Mouse (Mus musculus) liver, embryonic 16.5 days (tissue): Measurements from ENCODE around the gene Cenpm. TPM values are rescaled to one million over a fixed set of nuclear protein-coding genes. Genes with fewer than 3 reads are reported as not detected.

ENCODE experiments used
- ATAC-seq: fragments of 200-750 bp; cut with Nextera tagmentation; 2 replicates; pipeline ENCODE4 v1.8.0; 2017; ENCODE audit warnings: low read depth, mild to moderate bottlenecking, moderate number of reproducible peaks, moderate library complexity
- H3K27ac ChIP-seq: fragments of 300-500 bp; sonication (generic); 2 replicates; pipeline ENCODE4 v1.5.1; 2014; ENCODE audit warnings: mild to moderate bottlenecking, low read length
- H3K27me3 ChIP-seq: fragments of 300-500 bp; sonication (generic); 2 replicates; pipeline ENCODE4 v1.6.1; 2014; ENCODE audit warnings: low read depth, low read length, mixed read lengths; ENCODE audit not compliant: control insufficient read depth, insufficient read depth
- H3K36me3 ChIP-seq: fragments of 300-500 bp; sonication (generic); 2 replicates; pipeline ENCODE4 v1.6.1; 2014; ENCODE audit warnings: mild to moderate bottlenecking; ENCODE audit not compliant: control insufficient read depth, insufficient read depth
- H3K4me1 ChIP-seq: fragments of 300-500 bp; sonication (generic); 2 replicates; pipeline ENCODE4 v1.6.1; 2014; ENCODE audit warnings: low read depth, low read length, mixed read lengths; ENCODE audit not compliant: control insufficient read depth
- H3K4me2 ChIP-seq: fragments of 300-500 bp; sonication (generic); 2 replicates; pipeline ENCODE4 v1.6.1; 2014; ENCODE audit warnings: low read depth, low read length, mixed read lengths
- H3K4me3 ChIP-seq: fragments of 300-500 bp; sonication (generic); 2 replicates; pipeline ENCODE4 v1.5.1; 2014; ENCODE audit warnings: low read depth, mild to moderate bottlenecking, low read length
- H3K9ac ChIP-seq: fragments of 300-500 bp; sonication (generic); 2 replicates; pipeline ENCODE4 v1.6.1; 2014; ENCODE audit warnings: low read depth, low read length
- H3K9me3 ChIP-seq: fragments of 300-500 bp; sonication (generic); replicated peaks from 2 replicates; pipeline ENCODE4 v1.6.1; 2016; ENCODE audit warnings: low read length; ENCODE audit not compliant: control insufficient read depth
- WGBS: fragments of 180-500 bp; shearing (Covaris S2); extraction: QIAGEN DNeasy Blood & Tissue Kit; methylation state at CpG from one replicate; pipeline ENCODE4 v1.1.7; 2014; ENCODE audit not compliant: insufficient replicate concordance; 5-methylcytosine and 5-hydroxymethylcytosine counted together
- polyA plus RNA-seq: library from polyadenylated mRNA; unstranded; fragments of >200 nt; fragmentation: Nextera tagmentation; extraction: Ambion mirVana; gene quantifications from 2 replicates; pipeline ENCODE4 v1.2.1, GENCODE M21; 2015

Gene Cenpm
- polyA plus RNA-seq, 1 experiment from 2014 or later, result 27.1 TPM

DNA sequence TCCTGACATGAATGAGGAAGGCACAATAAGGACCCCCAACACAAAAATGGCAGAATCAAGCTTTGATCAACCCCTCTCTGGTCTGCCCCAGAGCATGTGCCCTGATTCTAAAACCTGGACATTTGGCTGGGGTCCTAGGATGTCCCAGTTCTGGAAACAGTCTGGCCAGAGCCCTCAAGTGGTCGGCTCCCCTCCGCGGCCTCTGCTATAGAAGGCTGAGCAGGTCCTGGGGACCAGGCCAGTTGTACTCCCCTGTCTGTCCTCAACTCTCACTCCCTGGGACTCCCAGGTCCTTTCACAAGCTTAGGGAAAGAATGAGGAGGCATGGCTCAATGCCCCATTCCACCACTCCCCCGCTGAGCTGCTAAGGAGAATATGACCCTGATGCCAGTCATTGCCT is 31.3 kb downstream of the Cenpm start:
- Histone ChIP-seq H3K27ac (no peak overlapping the region), H3K27me3 (peaks cover 80% of the 10 kb centered on the region), H3K9ac (no peak overlapping the region), H3K4me1 (peaks cover 4% of the 10 kb centered on the region), H3K36me3 (no peaks in the 10 kb centered on the region), H3K9me3 (no peaks in the 10 kb centered on the region), H3K4me2 (no peak overlapping the region), H3K4me3 (no peak overlapping the region)
- ATAC-seq, result no peak
- 25% methylated on average over 4 of the region's 4 CpGs for WGBS

DNA sequence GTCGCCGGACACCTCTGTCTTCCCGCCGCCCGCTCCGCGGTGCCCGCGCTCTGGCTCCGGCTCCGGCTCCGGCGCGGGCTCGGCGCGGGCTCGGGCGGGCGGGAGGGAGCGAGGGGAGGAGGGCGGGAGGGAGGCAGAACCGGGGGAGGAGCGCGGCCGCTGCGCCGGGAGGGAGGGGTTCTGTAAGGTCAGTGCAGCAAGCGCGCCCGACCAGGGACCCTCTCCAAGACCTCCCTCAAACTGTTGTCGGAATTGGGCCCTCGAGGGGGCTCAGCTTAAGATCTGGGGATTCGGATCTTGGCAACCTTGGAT is 31.8 kb downstream of the Cenpm start, which contains the start of gene Shisa8:
Shisa8 (minus strand) TSS at position 64 of the 312 bp plus-strand sequence.
- no peak within 1 kb of the TSS for H3K27ac ChIP-seq
- no peaks in the 10 kb centered on the region for H3K9me3 ChIP-seq
- H3K27me3 ChIP-seq, result peaks cover 80% of the 10 kb centered on the region
- H3K36me3 ChIP-seq, result no peaks in the 10 kb centered on the region
- no peak within 1 kb of the TSS for H3K9ac ChIP-seq
- peak within 1 kb of the TSS; percentile 59 for H3K4me2 ChIP-seq
- WGBS, result 2% methylated on average over 16 of the region's 34 CpGs
- H3K4me3 ChIP-seq, result peak within 1 kb of the TSS; percentile 41
- H3K4me1 ChIP-seq, result peaks cover 4% of the 10 kb centered on the region
- ATAC-seq, result no peak

DNA sequence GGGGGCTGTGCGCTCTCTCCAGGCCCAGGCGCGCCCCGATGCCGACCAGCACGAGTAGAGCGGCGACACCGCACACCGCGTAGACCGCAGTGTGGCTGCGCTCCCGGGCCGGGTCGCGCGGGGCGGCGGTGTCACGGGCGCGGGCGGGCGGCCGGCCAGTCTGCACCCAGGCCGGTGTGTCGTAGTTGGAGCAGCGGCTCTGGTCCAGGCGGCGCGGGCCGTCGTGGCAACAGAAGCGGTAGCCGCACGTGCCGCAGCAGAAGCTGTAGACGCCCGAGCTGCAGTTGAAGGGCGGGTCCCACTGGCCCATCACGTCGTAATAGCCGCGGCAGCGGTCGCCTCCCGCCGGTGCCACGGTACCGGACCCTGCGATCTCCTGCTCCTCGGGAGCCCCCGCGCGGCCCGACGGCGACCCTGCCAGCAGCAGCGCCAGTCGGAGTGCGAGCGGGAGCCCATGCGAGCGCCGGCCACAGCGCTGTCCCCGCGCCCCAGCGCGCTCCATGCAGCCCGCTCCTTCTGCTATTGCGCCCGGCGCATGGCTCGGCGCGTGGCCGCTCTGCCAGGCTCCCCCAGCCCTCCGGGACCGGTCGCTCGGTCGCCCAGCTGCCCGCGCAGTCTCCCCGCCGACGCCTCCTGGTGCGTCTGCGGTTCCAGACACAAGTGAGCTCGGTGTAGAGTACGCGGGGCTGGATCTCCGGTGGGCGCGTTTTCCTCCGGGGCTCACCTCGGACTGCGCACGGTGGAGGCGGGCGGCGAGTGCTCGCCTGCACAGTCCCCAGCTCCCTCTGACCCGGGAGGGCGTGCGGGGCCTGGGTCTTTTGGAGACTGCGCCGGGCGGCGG is 32.4 kb downstream of the Cenpm start:
- no peaks in the 10 kb centered on the region for H3K9me3 ChIP-seq
- peak overlapping the region; percentile 59 for H3K4me2 ChIP-seq
- H3K27me3 ChIP-seq, result peaks cover 83% of the 10 kb centered on the region
- H3K36me3 ChIP-seq, result no peaks in the 10 kb centered on the region
- H3K27ac ChIP-seq, result no peak overlapping the region
- ATAC-seq, result 0 out of 2 replicates have a peak, but pooled peaks have one; percentile 13
- peaks cover 4% of the 10 kb centered on the region for H3K4me1 ChIP-seq
- H3K4me3 ChIP-seq, result peak overlapping the region; percentile 41
- under 1% methylated on average over 86 of the region's 112 CpGs for WGBS
- H3K9ac ChIP-seq, result no peak overlapping the region

DNA sequence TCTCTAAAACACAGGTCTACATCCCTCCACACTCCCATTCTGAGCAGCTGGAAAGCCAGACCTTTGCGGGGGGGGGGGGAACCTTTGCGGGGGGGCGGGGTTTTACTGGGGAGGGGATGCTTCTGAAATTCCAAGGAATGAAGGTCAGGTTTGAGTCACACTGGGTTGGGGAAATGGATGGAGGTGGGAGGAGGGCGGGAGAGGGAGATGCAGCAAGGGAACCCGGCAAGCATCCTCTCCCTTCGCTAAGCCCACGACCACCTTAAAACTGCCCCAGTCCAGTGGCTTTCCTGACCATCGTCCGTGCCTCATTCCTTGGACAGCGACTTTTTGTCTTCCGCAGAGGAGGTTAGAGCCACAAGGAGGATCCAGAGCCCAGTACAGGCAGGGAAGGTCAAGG is 33.3 kb downstream of the Cenpm start:
- H3K9ac ChIP-seq, result no peak overlapping the region
- no peak for ATAC-seq
- no peaks in the 10 kb centered on the region for H3K36me3 ChIP-seq
- no peak overlapping the region for H3K4me2 ChIP-seq
- WGBS, result 3% methylated on average over 11 of the region's 11 CpGs
- peaks cover 83% of the 10 kb centered on the region for H3K27me3 ChIP-seq
- no peak overlapping the region for H3K4me3 ChIP-seq
- H3K27ac ChIP-seq, result no peak overlapping the region
- H3K4me1 ChIP-seq, result peaks cover 8% of the 10 kb centered on the region
- no peaks in the 10 kb centered on the region for H3K9me3 ChIP-seq

DNA sequence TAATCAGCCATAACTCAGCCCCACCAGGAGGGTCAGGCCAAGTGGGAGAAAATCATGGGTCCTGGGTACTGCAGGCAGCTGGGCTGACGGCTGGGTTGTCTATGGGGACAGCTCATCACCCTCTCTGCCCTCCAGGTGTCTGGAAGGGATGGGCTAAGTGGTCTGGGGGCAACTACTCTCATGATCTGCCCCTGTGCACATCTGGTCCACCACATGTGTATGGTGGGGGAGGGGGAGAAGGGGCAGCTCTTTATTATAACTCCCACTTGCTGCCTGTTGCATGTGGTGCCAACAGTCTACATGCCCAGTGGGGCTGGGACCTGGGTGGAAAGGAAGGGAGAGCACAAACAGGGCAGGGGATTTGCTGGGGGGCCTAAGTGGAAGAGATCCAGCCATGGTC is 33.7 kb downstream of the Cenpm start:
- 48% methylated on average over 1 of the region's 1 CpGs for WGBS
- no peak for ATAC-seq

DNA sequence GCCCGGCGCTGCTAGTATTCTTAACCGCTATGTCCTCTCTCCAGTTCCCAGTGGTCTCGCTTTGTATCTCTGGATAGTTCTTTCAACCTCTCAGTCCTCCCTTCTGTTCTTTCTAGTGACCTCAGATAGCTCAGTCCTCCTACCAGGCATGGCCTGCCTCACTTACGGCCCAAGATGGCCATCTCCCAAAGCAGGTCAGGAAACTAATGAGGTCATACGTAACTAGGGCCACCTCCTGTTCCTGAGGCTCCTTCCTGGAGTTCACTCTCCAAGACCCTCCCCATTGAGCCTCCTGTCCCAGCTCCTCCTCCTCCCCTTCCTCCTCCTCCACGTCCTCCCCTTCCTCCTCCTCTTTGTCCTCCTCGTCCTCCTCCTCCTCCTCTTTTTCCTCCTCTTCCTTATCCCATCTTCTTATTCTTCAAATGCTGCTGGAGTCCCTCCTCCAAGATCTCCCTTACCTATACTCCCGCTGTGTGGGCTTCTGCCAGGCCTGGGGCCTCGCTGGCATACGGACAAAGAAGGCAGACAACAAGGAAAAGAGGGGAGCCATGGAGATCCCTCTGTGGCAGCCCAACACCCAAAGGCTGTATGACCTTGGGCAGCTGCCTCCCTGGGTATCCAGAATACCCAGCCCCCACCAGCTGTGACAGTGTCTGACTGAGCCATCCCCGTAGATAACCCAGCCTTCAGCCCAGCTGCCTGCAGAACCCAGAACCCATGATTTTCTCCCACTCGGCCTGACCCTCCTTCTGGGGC is 35.1 kb downstream of the Cenpm start:
- Histone ChIP-seq H3K4me1 (peaks cover 10% of the 10 kb centered on the region), H3K27me3 (peaks cover 67% of the 10 kb centered on the region), H3K4me3 (no peak overlapping the region), H3K36me3 (no peaks in the 10 kb centered on the region), H3K4me2 (no peak overlapping the region), H3K9ac (no peak overlapping the region), H3K27ac (no peak overlapping the region), H3K9me3 (no peaks in the 10 kb centered on the region)
- WGBS, result 72% methylated on average over 13 of the region's 13 CpGs
- no peak for ATAC-seq

More for the DNA sequence above, 33.7 kb downstream of the Cenpm start:
- Histone ChIP-seq H3K9ac (no peak overlapping the region), H3K27me3 (peaks cover 80% of the 10 kb centered on the region), H3K4me3 (no peak overlapping the region), H3K36me3 (no peaks in the 10 kb centered on the region), H3K27ac (no peak overlapping the region), H3K9me3 (no peaks in the 10 kb centered on the region), H3K4me2 (no peak overlapping the region), H3K4me1 (peaks cover 10% of the 10 kb centered on the region)

DNA sequence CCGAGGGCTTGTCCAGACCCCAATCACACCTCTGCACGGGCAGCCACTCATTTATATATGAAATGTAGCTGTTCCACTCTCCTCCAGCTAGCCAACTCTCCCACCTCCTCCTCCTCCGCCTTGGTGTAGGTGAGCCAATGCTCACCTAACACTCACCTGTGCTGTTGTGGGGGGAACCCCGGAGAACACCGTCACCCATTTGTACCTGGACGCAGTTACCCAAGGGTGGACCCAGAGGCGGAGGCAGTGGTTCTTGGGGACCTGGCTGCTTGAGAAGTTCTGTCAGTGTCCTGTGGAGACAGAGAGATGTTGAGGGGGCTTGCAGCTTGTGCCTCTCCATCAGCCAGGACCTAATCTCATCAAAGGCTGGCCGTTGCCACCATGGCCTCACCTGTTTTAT is 36.2 kb downstream of the Cenpm start:
- 79% methylated on average over 8 of the region's 8 CpGs for WGBS
- H3K36me3 ChIP-seq, result peaks cover 7% of the 10 kb centered on the region
- H3K4me2 ChIP-seq, result no peak overlapping the region
- peaks cover 57% of the 10 kb centered on the region for H3K27me3 ChIP-seq
- H3K9me3 ChIP-seq, result no peaks in the 10 kb centered on the region
- H3K27ac ChIP-seq, result no peak overlapping the region
- ATAC-seq, result no peak
- peaks cover 10% of the 10 kb centered on the region for H3K4me1 ChIP-seq
- no peak overlapping the region for H3K9ac ChIP-seq
- H3K4me3 ChIP-seq, result no peak overlapping the region

DNA sequence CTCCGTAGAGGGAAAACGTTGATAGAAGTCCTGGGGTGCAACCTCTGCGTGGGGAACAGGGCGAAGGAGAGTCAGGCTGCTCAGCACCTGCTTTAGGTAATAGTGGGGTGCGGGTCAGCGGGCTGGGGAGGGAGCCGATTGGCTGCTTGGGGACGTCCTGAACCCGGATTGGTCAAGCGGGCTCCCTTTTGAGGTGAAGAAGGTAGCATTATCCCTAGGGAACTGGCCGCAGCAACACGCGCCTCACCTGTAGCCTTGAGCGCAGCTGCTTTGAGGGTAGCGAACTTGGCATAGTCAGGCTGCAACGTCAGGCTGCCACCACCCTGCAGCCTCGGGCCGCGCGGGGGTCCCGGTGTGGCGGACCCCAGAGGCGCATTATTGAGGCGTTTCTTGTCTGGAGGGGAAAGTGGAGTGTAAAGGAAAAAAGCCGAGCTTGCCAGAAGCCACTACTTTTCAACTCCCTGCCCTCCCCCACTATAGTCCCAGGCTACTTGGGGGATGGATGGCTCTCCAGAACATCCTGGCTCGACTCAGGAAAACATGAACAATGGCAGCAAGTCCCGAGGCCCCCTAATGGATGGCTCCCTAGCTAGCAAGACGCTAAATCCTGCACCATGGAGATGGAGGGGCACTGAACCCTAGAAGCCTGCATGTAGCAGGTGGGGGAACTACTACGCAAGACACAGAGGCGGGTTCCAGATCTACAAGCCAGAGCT is 36.9 kb downstream of the Cenpm start:
- peaks cover 50% of the 10 kb centered on the region for H3K27me3 ChIP-seq
- H3K9me3 ChIP-seq, result no peaks in the 10 kb centered on the region
- H3K4me3 ChIP-seq, result no peak overlapping the region
- WGBS, result 59% methylated on average over 30 of the region's 30 CpGs
- H3K9ac ChIP-seq, result no peak overlapping the region
- H3K27ac ChIP-seq, result no peak overlapping the region
- H3K36me3 ChIP-seq, result peaks cover 12% of the 10 kb centered on the region
- no peak overlapping the region for H3K4me2 ChIP-seq
- peaks cover 10% of the 10 kb centered on the region for H3K4me1 ChIP-seq
- no peak for ATAC-seq
